Mouse (Mus musculus): ENCODE results near the gene P4hb. TPM values are rescaled to one million over a fixed set of nuclear protein-coding genes. Genes with fewer than 3 reads are reported as not detected.
A peak's percentile ranks its signal among the peaks of the same experiment; 100 is the strongest.

The P4hb gene
- polyA plus RNA-seq, 1 experiment from 2014 or later = 418 TPM

DNA sequence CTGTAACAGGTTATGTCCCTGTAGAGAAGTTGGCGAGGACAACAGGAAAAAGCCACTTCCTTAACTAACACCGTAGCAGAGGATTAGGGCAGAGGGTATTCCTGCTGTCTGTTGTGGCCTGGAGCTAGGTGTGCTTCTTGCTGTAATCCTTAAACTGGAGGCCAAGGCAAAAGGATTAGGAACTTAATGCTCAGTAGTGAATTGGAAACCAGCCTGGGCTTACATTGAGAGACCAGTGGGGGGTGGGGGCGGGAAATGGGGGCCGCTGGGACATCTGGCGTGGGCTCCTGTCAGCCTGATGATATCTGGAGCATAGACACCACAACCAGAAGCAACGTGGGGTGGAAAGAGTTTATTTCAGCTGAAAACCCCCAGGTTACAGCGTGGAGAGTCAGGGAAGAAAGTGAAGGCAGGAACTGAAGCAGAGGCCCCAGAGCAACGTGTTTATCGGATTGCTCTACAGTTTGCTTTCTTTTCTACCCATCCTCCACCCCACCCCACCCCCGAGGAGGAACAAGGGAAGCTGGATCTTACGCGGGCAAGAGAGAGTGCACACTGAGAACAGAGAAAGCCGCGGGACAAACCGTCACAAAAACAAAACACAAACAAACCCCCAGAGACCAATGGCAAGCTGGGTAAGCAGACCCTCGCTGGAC, 62.5 kb downstream of the P4hb start:
- ATAC-seq (ENCODE audit: low FRiP score, low read depth) = no peak
- H3K4me1 ChIP-seq = peaks cover 13% of the 10 kb centered on the region
- no peak overlapping the region for H3K27ac ChIP-seq (replicated peaks)
- H3K4me3 ChIP-seq = peak overlapping the region; percentile 20
- H3K36me3 ChIP-seq = no peaks in the 10 kb centered on the region
- 3% methylated on average over 16 of the region's 16 CpGs for WGBS
- H3K4me2 ChIP-seq (replicated peaks) = peak overlapping the region; percentile 43
- H3K9ac ChIP-seq (replicated peaks) = peak overlapping the region; percentile 55
- no peaks in the 10 kb centered on the region; the same call in 1 of the 2 replicates for H3K27me3 ChIP-seq
- H3K9me3 ChIP-seq = no peaks in the 10 kb centered on the region

Other genes starting within 250 kb of the P4hb start
- 3,175 and 3,231 TPM in 2 replicates for gene Actg1, start 224.7 kb downstream of the P4hb start, polyA plus RNA-seq (2016; fragmentation: Nextera tagmentation; extraction: Ambion mirVana)
- 1.4 and 1.5 TPM in 2 replicates for gene Fscn2, start 211.7 kb downstream of the P4hb start, polyA plus RNA-seq (2016; fragmentation: Nextera tagmentation; extraction: Ambion mirVana)
- 51.3 and 55.4 TPM in 2 replicates for gene Faap100, start 194.5 kb downstream of the P4hb start, polyA plus RNA-seq (2016; fragmentation: Nextera tagmentation; extraction: Ambion mirVana)
- 51.8 and 54.6 TPM in 2 replicates for gene Nploc4, start 135.5 kb downstream of the P4hb start, polyA plus RNA-seq (2016; fragmentation: Nextera tagmentation; extraction: Ambion mirVana)
- not detected in 2 replicates for gene Tspan10, start 130.6 kb downstream of the P4hb start, polyA plus RNA-seq (2016; fragmentation: Nextera tagmentation; extraction: Ambion mirVana)
- 0.20 TPM in 1 of 2 replicates, not detected in the other for gene Pde6g, start 119.8 kb downstream of the P4hb start, polyA plus RNA-seq (2016; fragmentation: Nextera tagmentation; extraction: Ambion mirVana)
- gene Oxld1, start 115.2 kb downstream of the P4hb start, polyA plus RNA-seq (2016; fragmentation: Nextera tagmentation; extraction: Ambion mirVana) = 11.7 and 11.9 TPM in 2 replicates
- gene Ccdc137, start 115.1 kb downstream of the P4hb start, polyA plus RNA-seq (2016; fragmentation: Nextera tagmentation; extraction: Ambion mirVana) = 30.1 and 35.1 TPM in 2 replicates
- 56.4 and 58.8 TPM in 2 replicates for gene Arl16, start 105.6 kb downstream of the P4hb start, polyA plus RNA-seq (2016; fragmentation: Nextera tagmentation; extraction: Ambion mirVana)
- 112 and 118 TPM in 2 replicates for gene Mrpl12, start 88.6 kb downstream of the P4hb start, polyA plus RNA-seq (2016; fragmentation: Nextera tagmentation; extraction: Ambion mirVana)
- gene Slc25a10, start 81.4 kb downstream of the P4hb start, polyA plus RNA-seq (2016; fragmentation: Nextera tagmentation; extraction: Ambion mirVana) = 37.7 and 38.8 TPM in 2 replicates
- 0.18 and 0.29 TPM in 2 replicates for gene Gcgr, start 42.6 kb downstream of the P4hb start, polyA plus RNA-seq (2016; fragmentation: Nextera tagmentation; extraction: Ambion mirVana)
- gene Mcrip1, start 23.5 kb downstream of the P4hb start, polyA plus RNA-seq (2016; fragmentation: Nextera tagmentation; extraction: Ambion mirVana) = 212 and 232 TPM in 2 replicates
- gene Ppp1r27, start 22.1 kb downstream of the P4hb start, polyA plus RNA-seq (2016; fragmentation: Nextera tagmentation; extraction: Ambion mirVana) = not detected in 2 replicates
- gene Arhgdia, start 8.4 kb upstream of the P4hb start, polyA plus RNA-seq (2016; fragmentation: Nextera tagmentation; extraction: Ambion mirVana) = 504 and 557 TPM in 2 replicates
- 652 and 655 TPM in 2 replicates for gene Alyref, start 25.1 kb upstream of the P4hb start, polyA plus RNA-seq (2016; fragmentation: Nextera tagmentation; extraction: Ambion mirVana)
- 165 and 182 TPM in 2 replicates for gene Anapc11, start 25.2 kb upstream of the P4hb start, polyA plus RNA-seq (2016; fragmentation: Nextera tagmentation; extraction: Ambion mirVana)
- 0.98 TPM in 1 of 2 replicates, not detected in the other for gene Npb, start 35.2 kb upstream of the P4hb start, polyA plus RNA-seq (2016; fragmentation: Nextera tagmentation; extraction: Ambion mirVana)
- gene Pcyt2, start 44.7 kb upstream of the P4hb start, polyA plus RNA-seq (2016; fragmentation: Nextera tagmentation; extraction: Ambion mirVana) = 148 and 157 TPM in 2 replicates
- 40.4 and 48.2 TPM in 2 replicates for gene Sirt7, start 52.0 kb upstream of the P4hb start, polyA plus RNA-seq (2016; fragmentation: Nextera tagmentation; extraction: Ambion mirVana)
- 33.3 and 36.8 TPM in 2 replicates for gene Mafg, start 60.3 kb upstream of the P4hb start, polyA plus RNA-seq (2016; fragmentation: Nextera tagmentation; extraction: Ambion mirVana)
- 31.6 and 34.1 TPM in 2 replicates for gene Pycr1, start 70.5 kb upstream of the P4hb start, polyA plus RNA-seq (2016; fragmentation: Nextera tagmentation; extraction: Ambion mirVana)
- 0.99 TPM in 1 of 2 replicates, not detected in the other for gene Myadml2, start 74.9 kb upstream of the P4hb start, polyA plus RNA-seq (2016; fragmentation: Nextera tagmentation; extraction: Ambion mirVana)
- 0.58 and 0.87 TPM in 2 replicates for gene Notum, start 87.9 kb upstream of the P4hb start, polyA plus RNA-seq (2016; fragmentation: Nextera tagmentation; extraction: Ambion mirVana)
- 149 and 154 TPM in 2 replicates for gene Aspscr1, start 99.7 kb upstream of the P4hb start, polyA plus RNA-seq (2016; fragmentation: Nextera tagmentation; extraction: Ambion mirVana)
- gene Cenpx, start 140.5 kb upstream of the P4hb start, polyA plus RNA-seq (2016; fragmentation: Nextera tagmentation; extraction: Ambion mirVana) = 120 and 121 TPM in 2 replicates
- gene Lrrc45, start 140.7 kb upstream of the P4hb start, polyA plus RNA-seq (2016; fragmentation: Nextera tagmentation; extraction: Ambion mirVana) = 74.5 and 75.1 TPM in 2 replicates
- gene Rac3, start 148.2 kb upstream of the P4hb start, polyA plus RNA-seq (2016; fragmentation: Nextera tagmentation; extraction: Ambion mirVana) = 70.5 and 74.2 TPM in 2 replicates
- 11.8 and 14.6 TPM in 2 replicates for gene Dcxr, start 154.0 kb upstream of the P4hb start, polyA plus RNA-seq (2016; fragmentation: Nextera tagmentation; extraction: Ambion mirVana)
- 2.0 and 2.3 TPM in 2 replicates for gene Cbr2, start 158.9 kb upstream of the P4hb start, polyA plus RNA-seq (2016; fragmentation: Nextera tagmentation; extraction: Ambion mirVana)
- gene Hmga1b, start 189.5 kb upstream of the P4hb start, polyA plus RNA-seq (2016; fragmentation: Nextera tagmentation; extraction: Ambion mirVana) = 5.4 and 6.8 TPM in 2 replicates
- 63.4 and 66.4 TPM in 2 replicates for gene Rfng, start 211.0 kb upstream of the P4hb start, polyA plus RNA-seq (2016; fragmentation: Nextera tagmentation; extraction: Ambion mirVana)
- gene Gps1, start 211.0 kb upstream of the P4hb start, polyA plus RNA-seq (2016; fragmentation: Nextera tagmentation; extraction: Ambion mirVana) = 235 and 248 TPM in 2 replicates
- gene Dus1l, start 223.2 kb upstream of the P4hb start, polyA plus RNA-seq (2016; fragmentation: Nextera tagmentation; extraction: Ambion mirVana) = 64.2 and 67.6 TPM in 2 replicates

Data from midbrain, embryonic 12.5 days (tissue).